Mouse (Mus musculus) lung, postnatal 0 days (tissue): ENCODE data around the gene Nsun4.

Source experiments
- CTCF ChIP-seq: IDR thresholded peaks from 2 replicates; pipeline ENCODE4 v1.5.1; 2016; ENCODE audit warnings: antibody characterized with exemption, mild to moderate bottlenecking
- EP300 ChIP-seq: IDR thresholded peaks from 2 replicates; pipeline ENCODE4 v1.6.1; 2016; ENCODE audit warnings: antibody characterized with exemption, mild to moderate bottlenecking, control low read depth

DNA sequence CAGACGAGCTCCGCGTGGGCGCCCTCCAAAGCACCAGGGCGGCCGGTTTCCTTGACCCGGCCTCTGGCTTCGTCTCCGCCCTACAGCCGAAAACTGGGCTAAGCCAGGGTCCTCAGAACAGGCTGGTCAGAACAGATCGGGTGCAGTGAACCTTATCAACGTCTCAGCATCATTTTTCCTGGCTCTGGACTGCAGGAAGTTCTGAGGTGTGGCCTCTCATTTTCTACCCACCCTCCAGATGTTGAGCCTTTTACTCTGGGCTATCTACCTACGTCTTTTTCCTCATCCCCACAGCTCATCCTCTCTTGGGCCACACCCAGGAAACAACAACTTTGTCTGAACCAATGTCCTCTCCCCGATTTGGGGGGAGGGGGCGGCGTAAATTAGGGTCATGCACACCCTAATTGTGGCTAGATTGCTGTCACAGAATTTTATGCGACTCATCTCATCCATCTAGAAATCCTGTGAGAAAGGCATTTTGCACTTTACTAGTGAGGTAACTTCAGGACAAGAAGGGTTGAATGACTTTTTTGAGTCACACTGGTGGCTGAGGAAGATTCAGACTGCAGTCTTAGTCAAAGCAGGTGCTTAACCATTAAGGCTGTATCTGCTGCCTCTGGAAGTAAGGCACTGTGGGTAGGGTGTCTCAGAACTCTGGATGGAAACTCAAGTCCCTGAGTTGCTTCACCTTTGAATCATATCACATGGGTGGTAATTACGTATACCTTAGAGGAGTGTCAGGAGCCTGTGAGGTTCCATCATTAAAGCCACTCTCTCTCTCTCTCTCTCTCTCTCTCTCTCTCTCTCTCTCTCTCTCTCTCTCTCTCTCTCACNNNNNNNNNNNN is 35.6 kb downstream of the Nsun4 start, which contains the start of gene Faah:
- no peak for TF ChIP-seq CTCF
- no peak for TF ChIP-seq EP300
